Mouse (Mus musculus) liver, postnatal 0 days (tissue): ENCODE results near the gene Tnfsf9.

Experiments
- CTCF ChIP-seq: sonication (generic); IDR thresholded peaks from 2 replicates; pipeline ENCODE4 v1.5.1; 2016; ENCODE audit warnings: antibody characterized with exemption, low read depth
- EP300 ChIP-seq: IDR thresholded peaks from 2 replicates; pipeline ENCODE4 v1.6.1; 2016; ENCODE audit warnings: antibody characterized with exemption, low read depth, mild to moderate bottlenecking

DNA sequence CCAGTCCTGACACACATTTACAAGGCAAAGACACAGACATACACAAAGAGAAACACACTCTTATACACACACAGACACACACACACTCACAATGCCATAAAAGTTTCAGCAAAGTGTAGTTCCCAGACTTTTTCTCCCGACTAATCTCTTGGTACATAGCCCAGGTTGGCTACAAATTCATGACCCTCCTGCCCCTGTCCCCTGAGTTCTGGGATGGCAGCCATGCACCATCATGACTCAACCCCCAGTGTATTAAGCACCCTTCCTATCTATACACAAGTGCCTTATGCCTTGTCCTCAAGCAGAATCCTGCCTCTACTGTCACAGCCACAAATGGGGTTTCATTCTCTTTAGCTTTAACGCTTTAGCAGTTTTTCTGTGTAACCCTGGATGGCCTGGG, 11.7 kb downstream of the Tnfsf9 start:
- TF ChIP-seq CTCF (no peak), EP300 (no peak)
